Mouse (Mus musculus) adrenal gland, postnatal 14 days (tissue): ENCODE measurements around the gene Gm9958. TPM values are rescaled to one million over a fixed set of nuclear protein-coding genes. Genes with fewer than 3 reads are reported as not detected.

Experiments used
- DNase-seq: peaks from one replicate; pipeline ENCODE4 v3.0.0; 2021; ENCODE audit warnings: mixed read lengths
- total RNA-seq: library from RNA; stranded (reverse); gene quantifications from 2 replicates; pipeline ENCODE4 v1.2.3, GENCODE M21; 2021

The Gm9958 gene
- total RNA-seq, 1 experiment from 2014 or later = 2.8 TPM

DNA sequence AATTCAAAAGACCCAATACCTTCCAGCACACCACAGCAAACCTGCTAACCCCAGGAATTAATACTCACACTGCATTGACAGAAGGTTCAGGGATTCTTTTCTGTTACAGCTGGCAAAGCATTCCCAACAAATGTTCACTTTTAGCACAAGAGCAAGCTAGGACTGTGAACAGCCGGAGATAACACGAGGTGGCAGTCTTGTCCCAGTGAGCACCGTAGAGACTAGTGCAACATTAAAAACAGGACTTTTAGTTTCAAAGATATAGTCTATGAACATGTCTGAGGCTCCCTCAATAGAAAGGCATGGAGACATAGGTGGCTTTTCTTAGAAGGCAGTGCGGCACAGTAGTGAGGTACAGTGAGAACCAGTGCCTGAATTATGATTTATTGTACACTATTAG lies 38.2 kb downstream of the Gm9958 start:
- DNase-seq = peak; percentile 15

DNA sequence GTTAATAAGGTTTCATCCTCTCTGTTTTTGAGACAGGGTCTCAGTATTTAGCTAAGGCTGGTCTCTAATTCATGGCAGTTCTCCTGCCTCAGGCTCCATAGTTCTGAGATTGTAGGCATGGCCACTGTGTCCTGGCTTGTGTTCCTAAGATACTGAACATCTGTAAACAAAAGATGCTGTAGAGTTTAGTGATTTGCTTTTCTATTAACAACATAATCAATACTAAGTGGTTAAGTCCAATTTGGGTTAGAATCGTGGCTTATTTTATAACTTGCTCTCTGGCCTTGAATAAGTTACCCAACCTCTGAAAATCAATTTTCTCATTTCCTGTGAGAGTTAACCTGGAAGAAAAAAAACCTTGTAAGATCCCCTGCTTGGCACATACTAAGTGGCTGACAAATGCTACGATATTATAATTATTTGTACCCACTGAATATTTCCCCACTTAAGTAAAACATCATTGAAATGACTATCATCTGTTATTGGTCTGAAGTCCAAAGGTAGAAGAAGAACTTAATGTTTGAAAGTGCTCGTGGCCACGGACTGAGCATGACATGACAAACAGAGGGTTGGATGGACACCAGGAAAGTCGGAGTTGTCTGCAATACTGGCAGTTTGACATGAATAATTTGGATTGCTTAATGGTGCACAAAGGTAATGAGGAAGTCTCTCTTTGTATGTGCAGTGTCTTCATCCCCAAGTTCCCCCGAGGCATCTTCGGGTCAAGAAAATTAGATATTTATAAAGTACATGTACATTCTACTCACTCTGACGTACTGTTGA lies 47.3 kb downstream of the Gm9958 start:
- DNase-seq = no peak

DNA sequence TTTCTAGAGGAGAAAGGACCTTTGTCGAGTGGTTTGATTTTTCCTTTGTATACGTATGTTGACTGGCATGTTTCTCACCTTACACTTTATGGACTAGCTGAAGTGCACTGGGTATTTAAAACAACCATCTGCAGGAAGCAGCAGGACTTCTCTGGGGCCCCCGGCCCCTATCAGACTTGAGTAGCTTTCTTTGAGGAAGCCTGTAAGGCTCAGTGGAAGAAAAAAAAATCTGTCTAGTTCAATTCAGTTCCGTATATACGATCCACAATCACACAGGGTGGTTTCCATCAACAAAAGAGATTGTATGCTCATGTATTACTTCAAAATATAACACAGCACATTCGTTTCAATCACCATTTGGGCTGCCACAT lies 47.9 kb downstream of the Gm9958 start:
- DNase-seq = no peak

Other genes starting within 250 kb of the Gm9958 start
- 30.6 and 34.7 TPM in 2 replicates for gene Cox18, start 143.2 kb upstream of the Gm9958 start, total RNA-seq
- gene Ankrd17, start 627 bp upstream of the Gm9958 start, total RNA-seq = 97.8 and 100 TPM in 2 replicates
- gene Alb, start 93.7 kb downstream of the Gm9958 start, total RNA-seq = 648 and 11,382 TPM in 2 replicates
- 0.86 and 3.6 TPM in 2 replicates for gene Afp, start 123.5 kb downstream of the Gm9958 start, total RNA-seq
- gene Afm, start 151.7 kb downstream of the Gm9958 start, total RNA-seq = 3.2 and 58.8 TPM in 2 replicates
- 0.45 and 5.9 TPM in 2 replicates for gene 5830473C10Rik, start 193.9 kb downstream of the Gm9958 start, total RNA-seq